Mouse (Mus musculus) C2C12 (cell line): ENCODE data around the gene Camta1.

Experiments used
- CEBPB ChIP-seq: IDR thresholded peaks from one replicate; pipeline ENCODE4 v1.6.1; 2011; ENCODE audit warnings: low read depth, mild to moderate bottlenecking, control low read depth, moderate library complexity
- CTCF ChIP-seq: IDR thresholded peaks from one replicate; pipeline ENCODE4 v1.5.1; 2011; ENCODE audit not compliant: control insufficient read depth, insufficient read depth, insufficient read length
- MYOD1 ChIP-seq: IDR thresholded peaks from one replicate; pipeline ENCODE4 v1.6.1; 2011; ENCODE audit warnings: low read depth; ENCODE audit not compliant: control insufficient read depth, insufficient read length
- MYOG ChIP-seq: IDR thresholded peaks from one replicate; pipeline ENCODE4 v1.6.1; 2011; ENCODE audit not compliant: control insufficient read depth, insufficient read length; ENCODE audit errors: extremely low read depth
- USF1 ChIP-seq: IDR thresholded peaks from one replicate; pipeline ENCODE4 v1.6.1; 2011; ENCODE audit warnings: low read depth, mild to moderate bottlenecking, control low read depth, moderate library complexity

DNA sequence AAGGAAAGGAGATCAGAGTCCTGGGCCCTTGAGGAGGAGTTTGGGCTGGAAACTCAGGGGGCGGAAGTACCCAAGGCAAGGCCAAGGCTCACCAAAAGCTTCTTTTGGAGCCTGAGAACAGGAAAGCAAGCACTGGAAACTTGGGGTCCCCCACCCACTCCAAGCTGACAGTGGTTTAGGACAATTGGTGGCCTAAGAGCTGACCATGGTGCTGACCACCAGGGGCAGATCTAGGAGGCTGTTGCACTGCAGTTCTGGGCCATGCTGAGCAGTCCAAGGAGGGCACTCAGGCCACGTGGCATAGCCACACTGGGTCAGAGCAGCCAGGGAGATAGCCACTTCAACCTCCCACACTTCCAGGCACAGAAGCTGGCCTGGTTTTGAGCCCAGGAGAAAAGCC is 102.6 kb downstream of the Camta1 start:
- TF ChIP-seq MYOG, result no peak
- no peak for TF ChIP-seq CTCF
- no peak for TF ChIP-seq MYOD1
- TF ChIP-seq USF1, result no peak
- no peak for TF ChIP-seq CEBPB
